Mouse (Mus musculus) heart, adult 2 months (tissue): ENCODE results near the gene Clic6. TPM values are rescaled to one million over a fixed set of nuclear protein-coding genes. Genes with fewer than 3 reads are reported as not detected.

Experiments
- DNase-seq, 2 experiments: peaks; one replicate each; pipeline ENCODE4 v3.0.0; 2021
- H3K27ac ChIP-seq: fragments of 200-600 bp; 2 replicates; pipeline ENCODE4 v1.8.1; 2022
- H3K27me3 ChIP-seq: fragments of 200-500 bp; 2 replicates; pipeline ENCODE4 v1.6.1; 2012; ENCODE audit warnings: mild to moderate bottlenecking, low read length, inconsistent platforms, mixed read lengths; ENCODE audit not compliant: control insufficient read depth, insufficient read depth
- H3K36me3 ChIP-seq: fragments of 200-500 bp; 2 replicates; pipeline ENCODE4 v1.6.1; 2012; ENCODE audit warnings: low read length, inconsistent platforms; ENCODE audit not compliant: control insufficient read depth, insufficient read depth
- H3K4me1 ChIP-seq: fragments of 200-500 bp; 2 replicates; pipeline ENCODE4 v1.6.1; 2011; ENCODE audit warnings: low read length; ENCODE audit not compliant: control insufficient read depth, insufficient read depth
- H3K4me3 ChIP-seq: fragments of 200-600 bp; 2 replicates; pipeline ENCODE4 v1.8.1; 2022
- H3K79me2 ChIP-seq: fragments of 200-500 bp; replicated peaks from 2 replicates; pipeline ENCODE4 v1.6.1; 2012; ENCODE audit warnings: mild to moderate bottlenecking, inconsistent platforms, low read length, moderate library complexity, mixed read lengths; ENCODE audit not compliant: control insufficient read depth, insufficient read depth
- H3K9ac ChIP-seq: fragments of 200-500 bp; 2 replicates; pipeline ENCODE4 v1.6.1; 2012; ENCODE audit warnings: low read depth, mild to moderate bottlenecking, control low read depth, inconsistent platforms, low read length, mixed read lengths
- CTCF ChIP-seq: fragments of 200-600 bp; IDR thresholded peaks from 2 replicates; pipeline ENCODE4 v1.8.1; 2022; ENCODE audit warnings: antibody characterized with exemption, mild to moderate bottlenecking, moderate library complexity
- EP300 ChIP-seq: fragments of 200-500 bp; IDR thresholded peaks from 2 replicates; pipeline ENCODE4 v1.6.1; 2011; ENCODE audit warnings: low read depth, low read length, control low read depth; ENCODE audit not compliant: insufficient read depth
- POLR2A ChIP-seq: fragments of 200-500 bp; IDR thresholded peaks from 2 replicates; pipeline ENCODE4 v1.6.1; 2011; ENCODE audit warnings: mild to moderate bottlenecking, low read depth, low read length, control low read depth; ENCODE audit not compliant: insufficient read depth
- WGBS: fragments of 180-500 bp; shearing (Covaris S2); methylation state at CpG from one replicate; pipeline ENCODE4 v1.1.7; 2018; 5-methylcytosine and 5-hydroxymethylcytosine counted together
- intact Hi-C: fragments of 180-260 bp; cut with DNase I; formaldehyde crosslinking; loops from one replicate; pipeline ENCODE4 v1.15.1; 2025
- polyA plus RNA-seq: library from polyadenylated mRNA; depleted of rRNA; stranded (reverse); fragments of >200 nt; gene quantifications from 2 replicates; pipeline ENCODE4 v1.2.3, GENCODE M21; 2012
- total RNA-seq, 2 experiments: library from RNA; stranded (reverse); gene quantifications; 2 replicates each; pipeline ENCODE4 v1.2.3; 2021

Clic6 gene
- total and polyA plus RNA-seq, 3 experiments, result 0.07 to 0.92 (median 0.18) TPM

DNA sequence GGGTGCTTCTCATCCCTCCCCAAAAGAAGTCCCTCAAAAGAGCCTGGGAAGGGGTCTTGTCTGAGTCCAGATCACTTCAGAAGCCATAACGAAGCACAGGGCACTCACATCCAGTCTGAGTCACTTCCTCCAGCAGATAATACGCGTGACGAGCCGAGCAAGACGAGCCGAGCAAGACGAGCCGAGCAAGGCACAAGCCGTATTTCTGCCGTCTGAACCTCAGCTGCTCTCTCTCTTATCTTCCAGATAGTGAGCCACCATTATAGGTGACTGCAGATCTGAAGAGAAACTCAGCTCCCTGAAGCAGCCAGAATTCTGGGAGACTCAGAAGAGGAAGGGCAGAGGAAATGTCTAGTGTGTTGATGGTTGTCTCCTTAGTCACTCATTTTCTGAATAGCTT is 67.3 kb downstream of the Clic6 start:
- no peak for TF ChIP-seq CTCF
- TF ChIP-seq EP300, result no peak
- no peak for TF ChIP-seq POLR2A
- Histone ChIP-seq H3K9ac (no peak overlapping the region), H3K4me1 (no peaks in the 10 kb centered on the region), H3K36me3 (no peaks in the 10 kb centered on the region), H3K79me2 (no peaks in the 10 kb centered on the region), H3K27me3 (no peaks in the 10 kb centered on the region), H3K4me3 (no peak overlapping the region), H3K27ac (no peak overlapping the region)
- DNase-seq, result no peak
- WGBS, result 12% methylated on average over 11 of the region's 11 CpGs
- intact Hi-C loops, result no loop called here

DNA sequence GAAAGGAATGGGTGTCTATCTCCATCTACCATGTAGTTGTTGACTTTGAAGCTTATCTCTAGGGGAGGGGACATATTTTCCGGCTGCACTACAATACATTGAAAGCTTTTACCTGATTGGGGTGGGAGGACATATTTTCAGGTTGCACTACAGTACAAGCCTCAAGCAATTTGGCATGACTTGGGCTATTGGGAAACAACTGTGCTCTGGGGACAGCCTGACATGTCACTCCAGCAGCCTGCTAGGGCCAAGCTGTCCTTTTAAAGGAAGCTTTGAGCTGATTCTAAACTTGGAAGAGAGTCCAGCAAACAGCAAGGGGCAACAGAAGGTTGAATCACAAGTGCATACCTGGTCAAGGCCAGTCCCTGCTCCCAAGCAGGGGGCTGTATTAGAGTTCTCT is 69.5 kb downstream of the Clic6 start:
- Histone ChIP-seq H3K9ac (no peak overlapping the region), H3K4me1 (no peaks in the 10 kb centered on the region), H3K79me2 (no peaks in the 10 kb centered on the region), H3K27me3 (no peaks in the 10 kb centered on the region), H3K4me3 (no peak overlapping the region), H3K27ac (no peak overlapping the region), H3K36me3 (no peaks in the 10 kb centered on the region)
- WGBS, result 54% methylated on average over 1 of the region's 1 CpGs
- no peak for DNase-seq
- intact Hi-C loops, result no loop called here
- no peak for TF ChIP-seq POLR2A

- DNase-seq, result no peak
- no peaks in the 10 kb centered on the region for H3K27me3 ChIP-seq
- WGBS, result 51% methylated on average over 11 of the region's 11 CpGs
- H3K79me2 ChIP-seq, result no peaks in the 10 kb centered on the region
- no peak overlapping the region for H3K27ac ChIP-seq
- TF ChIP-seq POLR2A, result no peak
- TF ChIP-seq CTCF, result no peak
- TF ChIP-seq EP300, result no peak
- no peaks in the 10 kb centered on the region for H3K4me1 ChIP-seq
- H3K9ac ChIP-seq, result no peak overlapping the region
- H3K36me3 ChIP-seq, result no peaks in the 10 kb centered on the region
- intact Hi-C loops, result loop anchor here (1.0 to 2.0 kb wide), 5 partner anchors 134 to 978 kb away; no protein-coding TSS in a partner anchor
- H3K4me3 ChIP-seq, result no peak overlapping the region
These were observed 79.8 kb downstream of the Clic6 start for GRCm38 (mm10) chr16:92565291-92565690.

- H3K27me3 ChIP-seq, result no peaks in the 10 kb centered on the region
- under 1% methylated on average over 6 of the region's 6 CpGs for WGBS
These were observed 80.2 kb downstream of the Clic6 start for GRCm38 (mm10) chr16:92565708-92566107.

GRCm38 (mm10) chr16:92566146-92566545 is 80.6 kb downstream of the Clic6 start:
- Histone ChIP-seq H3K27me3 (no peaks in the 10 kb centered on the region), H3K36me3 (no peaks in the 10 kb centered on the region), H3K4me3 (no peak overlapping the region), H3K79me2 (no peaks in the 10 kb centered on the region), H3K4me1 (no peaks in the 10 kb centered on the region), H3K9ac (no peak overlapping the region), H3K27ac (no peak overlapping the region)
- intact Hi-C loops, result no loop called here
- no peak for DNase-seq
- WGBS, result 24% methylated on average over 5 of the region's 5 CpGs
- TF ChIP-seq CTCF, result no peak
- TF ChIP-seq POLR2A, result no peak
- no peak for TF ChIP-seq EP300

More at GRCm38 (mm10) chr16:92565708-92566107, 80.2 kb downstream of the Clic6 start:
- intact Hi-C loops, result loop anchor here (1.0 to 2.0 kb wide), 5 partner anchors 133 to 978 kb away; no protein-coding TSS in a partner anchor
- no peak overlapping the region for H3K4me3 ChIP-seq
- no peak overlapping the region for H3K27ac ChIP-seq
- H3K79me2 ChIP-seq, result no peaks in the 10 kb centered on the region
- peak; percentile 68 to 84 for DNase-seq
- no peak overlapping the region for H3K9ac ChIP-seq
- no peaks in the 10 kb centered on the region for H3K4me1 ChIP-seq
- peak; percentile 59; the same call in 1 of the 2 replicates for TF ChIP-seq EP300
- TF ChIP-seq POLR2A, result no peak
- TF ChIP-seq CTCF, result peak; percentile 95
- H3K36me3 ChIP-seq, result no peaks in the 10 kb centered on the region

- WGBS, result 87% methylated on average over 11 of the region's 11 CpGs
- Histone ChIP-seq H3K27ac (no peak overlapping the region), H3K36me3 (no peaks in the 10 kb centered on the region), H3K4me1 (no peaks in the 10 kb centered on the region), H3K4me3 (no peak overlapping the region), H3K9ac (no peak overlapping the region), H3K79me2 (no peaks in the 10 kb centered on the region), H3K27me3 (no peaks in the 10 kb centered on the region)
- intact Hi-C loops, result loop anchor here (2.0 kb wide), 1 partner anchor 124 kb away; no protein-coding TSS in a partner anchor
- TF ChIP-seq POLR2A (no peak), CTCF (no peak), EP300 (no peak)
- DNase-seq, result no peak
These were observed 85.7 kb downstream of the Clic6 start for GRCm38 (mm10) chr16:92571246-92571645.
